14 mouse cellular contexts compared by ENCODE assay signal in genomic region chr3:119588872-119589416, GRCm38 (mm10).
DNase-seq lines count a peak whose midpoint lies in the region; ATAC-seq and TF ChIP-seq lines count a peak whose summit lies in the region.
"Had no signal": no experiment of that assay in that cellular context is flagged by ENCODE, and none has a peak within 500 bp of the region (broad histone marks: within the 10 kb centered on the region; RNA-seq: fewer than 3 reads in every experiment).

No protein-coding gene starts in this region.

- 0 out of 2 replicates have a peak, but pooled peaks have one; percentile 60 for ATAC-seq in forebrain, embryonic 11.5 days (replicated peaks; ENCODE audit: low FRiP score)
- peak; percentile 87 for ATAC-seq in hindbrain, embryonic 12.5 days (ENCODE audit: low FRiP score)
- peak; percentile 77 for ATAC-seq in midbrain, embryonic 14.5 days (ENCODE audit: low FRiP score, low TSS enrichment)
- no peak for ATAC-seq in erythroid progenitor cell, adult 5-6 weeks (replicated peaks; ENCODE audit: low FRiP score, poor library complexity, severe bottlenecking)
- ATAC-seq: inflammation-experienced regulatory T-cells, adult 6 months had no signal

- H3K27ac ChIP-seq in forebrain, embryonic 11.5 days (ENCODE audit: low read depth, low read length), result no peak overlapping the region
- H3K27ac ChIP-seq in forebrain, embryonic 10.5 days, result no peak overlapping the region
- H3K27ac ChIP-seq in hindbrain, embryonic 12.5 days, result no peak overlapping the region
- H3K27ac ChIP-seq in midbrain, embryonic 14.5 days (replicated peaks; ENCODE audit: low read depth, low read length), result no peak overlapping the region
- no peak overlapping the region for H3K27ac ChIP-seq in cerebellum, adult 2 months (ENCODE audit: insufficient read depth, low read length)
- H3K27ac ChIP-seq: limb, embryonic 13.5 days had no signal

- H3K36me3 ChIP-seq in forebrain, embryonic 11.5 days (ENCODE audit: control insufficient read depth, insufficient read depth, low read length), result no peaks in the 10 kb centered on the region
- no peaks in the 10 kb centered on the region for H3K36me3 ChIP-seq in forebrain, embryonic 10.5 days (replicated peaks)
- no peaks in the 10 kb centered on the region for H3K36me3 ChIP-seq in hindbrain, embryonic 12.5 days
- no peaks in the 10 kb centered on the region for H3K36me3 ChIP-seq in midbrain, embryonic 14.5 days (ENCODE audit: control insufficient read depth, insufficient read depth, low read length)
- H3K36me3 ChIP-seq: limb, embryonic 13.5 days had no signal

- intact Hi-C loops in left cerebral cortex, postnatal 25 days (cut with DNase I), result no loop called here

- no peak for TF ChIP-seq POLR2A in cerebellum, adult 2 months (IDR thresholded peaks at IDR 0.05; ENCODE audit: borderline replicate concordance, insufficient read depth, low read length)

- H3K9me3 ChIP-seq in forebrain, embryonic 11.5 days (ENCODE audit: control insufficient read depth, low read length), result no peaks in the 10 kb centered on the region
- no peaks in the 10 kb centered on the region for H3K9me3 ChIP-seq in forebrain, embryonic 10.5 days
- H3K9me3 ChIP-seq in hindbrain, embryonic 12.5 days (replicated peaks), result no peaks in the 10 kb centered on the region
- no peaks in the 10 kb centered on the region for H3K9me3 ChIP-seq in midbrain, embryonic 14.5 days (ENCODE audit: control insufficient read depth, low read length)
- H3K9me3 ChIP-seq: limb, embryonic 13.5 days had no signal

- H3K4me2 ChIP-seq in forebrain, embryonic 11.5 days (ENCODE audit: low read depth, low read length, severe bottlenecking), result no peak overlapping the region
- H3K4me2 ChIP-seq in hindbrain, embryonic 12.5 days (replicated peaks), result no peak overlapping the region
- H3K4me2 ChIP-seq in midbrain, embryonic 14.5 days (ENCODE audit: low read length), result no peak overlapping the region
- H3K4me2 ChIP-seq: limb, embryonic 13.5 days had no signal

- no peak overlapping the region for H3K9ac ChIP-seq in forebrain, embryonic 11.5 days (ENCODE audit: low read length)
- H3K9ac ChIP-seq in hindbrain, embryonic 12.5 days, result no peak overlapping the region
- no peak overlapping the region for H3K9ac ChIP-seq in midbrain, embryonic 14.5 days (replicated peaks; ENCODE audit: low read length)
- H3K9ac ChIP-seq: limb, embryonic 13.5 days had no signal

- TF ChIP-seq CTCF in cerebellum, adult 2 months (IDR thresholded peaks at IDR 0.05; ENCODE audit: borderline replicate concordance, insufficient read depth, low read depth, low read length), result no peak

- no peaks in the 10 kb centered on the region for H3K4me1 ChIP-seq in forebrain, embryonic 11.5 days (replicated peaks; ENCODE audit: control insufficient read depth, insufficient read depth, low read length)
- peaks cover 3% of the 10 kb centered on the region; the same call in 1 of the 2 replicates for H3K4me1 ChIP-seq in forebrain, embryonic 10.5 days
- H3K4me1 ChIP-seq in hindbrain, embryonic 12.5 days, result no peaks in the 10 kb centered on the region
- H3K4me1 ChIP-seq in midbrain, embryonic 14.5 days (ENCODE audit: control insufficient read depth, insufficient read depth, low read length), result no peaks in the 10 kb centered on the region
- no peaks in the 10 kb centered on the region for H3K4me1 ChIP-seq in cerebellum, adult 2 months (ENCODE audit: control insufficient read depth, insufficient read depth, low read length)
- H3K4me1 ChIP-seq: limb, embryonic 13.5 days had no signal

- DNase-seq in forebrain, embryonic 11.5 days (ENCODE audit: low spot score), result no peak
- no peak for DNase-seq in forebrain, embryonic 10.5 days (ENCODE audit: extremely low spot score, low spot score)
- DNase-seq in brain, embryonic 18.5 days (ENCODE audit: low read depth, low spot score), result peak; percentile 8
- DNase-seq in midbrain, embryonic 14.5 days, result peak; percentile 51
- DNase-seq in cerebellum, adult 2 months, result no peak
- DNase-seq in left cerebral cortex, postnatal 25 days (ENCODE audit: low spot score in 2 of 2), result no peak
- DNase-seq: cerebellum, adult 18-20 months; kidney, adult 9 months; right cerebral cortex, adult 18-20 months; thymus, postnatal 14 days had no signal

- WGBS in forebrain, embryonic 11.5 days, result 59% methylated on average over 4 of the region's 4 CpGs
- WGBS in forebrain, embryonic 10.5 days, result 85% methylated on average over 4 of the region's 4 CpGs
- WGBS in hindbrain, embryonic 12.5 days, result 38% methylated on average over 4 of the region's 4 CpGs
- WGBS in midbrain, embryonic 14.5 days, result 8% methylated on average over 4 of the region's 4 CpGs
- 17% methylated on average over 4 of the region's 4 CpGs for WGBS in cerebellum, adult 2 months

- H3K27me3 ChIP-seq in forebrain, embryonic 11.5 days (ENCODE audit: control insufficient read depth, insufficient read depth, low read length), result no peaks in the 10 kb centered on the region
- H3K27me3 ChIP-seq in forebrain, embryonic 10.5 days (ENCODE audit: poor library complexity, severe bottlenecking), result no peaks in the 10 kb centered on the region
- no peaks in the 10 kb centered on the region for H3K27me3 ChIP-seq in hindbrain, embryonic 12.5 days
- no peaks in the 10 kb centered on the region for H3K27me3 ChIP-seq in midbrain, embryonic 14.5 days (ENCODE audit: control insufficient read depth, insufficient read depth, low read length)
- H3K27me3 ChIP-seq in cerebellum, adult 2 months (ENCODE audit: control insufficient read depth, insufficient read depth, low read length), result no peaks in the 10 kb centered on the region
- H3K27me3 ChIP-seq: limb, embryonic 13.5 days had no signal

- H3K4me3 ChIP-seq in forebrain, embryonic 11.5 days (ENCODE audit: low read depth, low read length), result no peak overlapping the region
- H3K4me3 ChIP-seq in forebrain, embryonic 10.5 days, result no peak overlapping the region
- no peak overlapping the region for H3K4me3 ChIP-seq in hindbrain, embryonic 12.5 days
- H3K4me3 ChIP-seq in midbrain, embryonic 14.5 days (replicated peaks; ENCODE audit: low read depth, low read length), result no peak overlapping the region
- H3K4me3 ChIP-seq in cerebellum, adult 2 months (replicated peaks; ENCODE audit: insufficient read depth, low read depth, low read length), result no peak overlapping the region
- H3K4me3 ChIP-seq: limb, embryonic 13.5 days had no signal

Comparison
In these comparisons a context has a peak if more than half of its experiments do, and no peak if none do; other contexts are left out.
1. DNase-seq: peak in brain, embryonic 18.5 days (single experiment) and midbrain, embryonic 14.5 days (single experiment); none in forebrain, embryonic 11.5 days (single experiment), forebrain, embryonic 10.5 days (single experiment), cerebellum, adult 2 months (0 of 2) and left cerebral cortex, postnatal 25 days (0 of 2).